Mouse (Mus musculus): ENCODE measurements around the gene Rnf186.
"Not testable (repeated sequence)": the region's sequence is repeated elsewhere in the genome, so short reads cannot be mapped to it uniquely, and the experiment has no call there.

The Rnf186 gene

DNA sequence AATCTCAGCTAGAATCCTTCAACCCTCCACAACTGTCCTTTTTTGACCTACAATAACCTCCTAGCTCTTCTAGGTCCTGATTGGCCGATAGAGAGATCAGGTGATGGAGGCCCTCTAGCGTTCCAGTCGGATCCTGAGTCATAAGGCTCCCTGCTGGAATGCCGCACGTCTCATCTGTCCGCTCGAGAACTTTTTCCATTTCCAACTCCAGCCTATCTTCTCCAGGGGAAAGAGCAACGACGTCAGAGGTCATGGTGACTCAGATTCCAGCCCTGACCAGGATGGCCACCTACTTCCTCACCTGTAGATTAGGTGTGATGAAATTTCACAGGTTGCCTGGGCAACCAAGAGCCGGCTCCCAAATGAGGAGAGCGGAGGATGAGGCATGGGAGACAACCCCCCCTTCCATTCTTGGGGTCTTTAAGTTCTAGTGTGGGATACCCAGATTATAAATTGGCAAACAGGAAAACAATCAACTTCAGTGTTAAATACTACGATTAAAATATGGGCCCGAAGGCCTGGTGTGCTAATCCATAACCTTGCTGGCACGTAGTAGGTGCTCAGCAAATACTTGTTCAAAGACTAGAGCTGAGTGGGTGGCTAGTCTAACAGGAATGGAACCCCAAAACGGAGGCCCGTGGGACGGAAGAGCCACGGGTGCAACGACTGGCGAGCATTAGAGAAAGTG, 5.4 kb downstream of the Rnf186 start:
- DNase-seq (ENCODE audit: low read depth, low spot score): peak; percentile 79

DNA sequence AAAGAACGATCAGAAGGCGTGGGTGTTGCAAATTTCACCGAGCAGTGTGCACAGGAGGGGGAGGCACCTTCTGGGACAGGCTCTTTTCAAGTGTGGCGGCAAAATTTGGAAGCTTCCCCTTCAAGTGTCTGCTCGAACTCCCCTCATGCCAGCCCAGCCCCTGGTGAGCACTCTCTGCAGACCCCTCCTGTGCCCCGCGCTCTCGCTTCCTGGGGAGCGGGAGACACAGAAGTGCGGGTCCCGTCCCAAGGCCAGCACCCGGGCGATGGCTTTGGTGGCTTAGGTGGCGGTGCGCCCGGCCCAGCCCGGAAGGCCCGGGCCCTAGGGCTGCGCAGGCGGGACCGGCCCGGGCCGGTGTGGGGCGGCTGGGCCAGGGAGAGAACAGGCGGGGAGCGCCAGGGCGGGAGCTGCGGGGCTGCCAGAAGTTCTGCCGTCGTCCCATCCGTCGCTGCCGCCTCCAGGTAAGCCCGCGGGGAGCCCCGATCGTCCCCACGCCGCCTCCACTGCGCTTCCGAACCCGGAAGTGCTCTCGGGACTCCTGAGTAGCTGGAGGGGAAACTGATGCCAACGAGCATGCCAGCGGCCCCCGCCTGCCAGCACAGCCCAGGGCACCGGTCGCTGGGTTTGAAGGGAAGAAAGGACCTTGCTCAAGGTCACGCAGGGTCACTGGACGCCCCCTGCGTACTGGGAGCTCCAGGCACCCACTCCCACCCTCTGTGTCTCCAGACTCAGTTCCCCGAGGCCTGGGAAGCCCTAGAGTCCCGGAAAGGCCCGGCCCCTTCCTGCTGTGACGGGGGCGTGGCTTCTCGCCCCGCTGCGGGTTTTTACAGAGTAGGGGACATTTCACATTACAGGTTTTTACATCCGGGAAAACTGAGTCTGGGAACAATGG, 6.2 kb downstream of the Rnf186 start, which contains the start of gene Tmco4:
TSS of gene Tmco4 (plus strand) at position 62 of the 892 bp plus-strand sequence.
- peak; percentile 77 for DNase-seq (ENCODE audit: low read depth, low spot score)

DNA sequence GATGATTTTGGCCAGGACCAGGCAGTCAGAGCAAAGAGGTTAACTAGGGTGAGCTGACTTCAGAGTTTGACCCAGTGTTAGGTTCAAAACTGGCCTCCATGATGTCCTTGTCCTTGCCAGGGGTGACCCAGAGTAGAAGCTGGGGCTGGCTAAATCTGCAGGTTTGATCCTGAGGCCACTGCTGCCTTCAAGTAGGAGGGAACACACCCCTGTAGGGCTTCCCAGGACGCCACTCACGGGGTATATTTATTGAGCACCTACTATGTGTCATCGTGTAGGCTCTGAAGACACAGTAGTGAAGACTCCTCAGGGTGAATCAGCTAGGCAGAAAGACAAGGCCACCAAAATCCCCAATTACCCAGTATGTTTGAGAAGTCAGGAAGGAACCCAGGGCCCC, 6.8 kb downstream of the Rnf186 start:
- DNase-seq (ENCODE audit: low read depth, low spot score): no peak

- not testable (repeated sequence) for DNase-seq (ENCODE audit: low read depth, low spot score)
Measured at GRCm38 (mm10) chr4:138974540-138974939, 7.6 kb downstream of the Rnf186 start.

- DNase-seq (ENCODE audit: low read depth, low spot score): no peak
Measured at GRCm38 (mm10) chr4:138975194-138975593, 8.3 kb downstream of the Rnf186 start.

- no peak for DNase-seq (ENCODE audit: low read depth, low spot score)
Measured at GRCm38 (mm10) chr4:138976046-138976445, 9.1 kb downstream of the Rnf186 start.

DNA sequence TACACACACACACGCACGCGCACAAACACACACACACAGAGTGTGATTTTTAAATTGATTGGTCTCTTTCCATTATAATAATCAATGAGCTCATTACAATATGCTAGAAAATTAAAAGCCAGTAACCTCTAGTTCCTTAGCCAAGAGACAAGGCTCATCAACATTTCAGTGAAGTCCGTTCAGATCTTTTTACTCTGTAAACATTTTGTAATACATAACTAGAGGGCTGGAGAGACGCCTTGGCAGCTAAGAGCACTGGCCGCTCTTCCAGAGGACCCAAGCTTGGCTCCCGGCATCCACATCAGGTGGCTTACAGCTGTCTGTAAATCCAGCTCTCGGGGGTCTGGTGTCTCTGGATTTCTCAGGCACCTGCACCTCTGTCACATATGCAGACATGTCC, 13.1 kb downstream of the Rnf186 start:
- no peak for DNase-seq (ENCODE audit: low read depth, low spot score)

- peak; percentile 81 for DNase-seq (ENCODE audit: low read depth, low spot score)
Measured at GRCm38 (mm10) chr4:138980771-138981420, 14.0 kb downstream of the Rnf186 start.

DNA sequence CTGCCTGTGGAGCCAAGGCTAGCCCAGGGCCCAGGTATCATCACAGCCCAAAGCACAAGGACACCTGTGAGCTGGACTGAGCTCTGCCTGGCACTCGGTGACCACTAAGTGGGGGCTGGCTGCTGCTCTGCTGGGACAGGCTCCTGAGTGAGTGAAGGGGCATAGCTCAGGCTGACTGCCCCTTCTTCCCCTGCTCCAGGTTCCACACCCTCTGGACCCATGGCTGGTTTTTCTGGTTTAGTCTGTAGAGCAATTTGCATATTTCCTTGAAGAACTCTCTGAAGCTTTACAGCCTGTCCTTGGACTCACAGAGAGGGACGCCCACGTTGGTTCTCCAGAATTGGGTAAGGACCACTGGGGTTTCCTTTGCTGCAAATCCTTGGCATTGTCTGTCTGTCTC, 16.5 kb downstream of the Rnf186 start:
- DNase-seq (ENCODE audit: low read depth, low spot score): no peak

DNA sequence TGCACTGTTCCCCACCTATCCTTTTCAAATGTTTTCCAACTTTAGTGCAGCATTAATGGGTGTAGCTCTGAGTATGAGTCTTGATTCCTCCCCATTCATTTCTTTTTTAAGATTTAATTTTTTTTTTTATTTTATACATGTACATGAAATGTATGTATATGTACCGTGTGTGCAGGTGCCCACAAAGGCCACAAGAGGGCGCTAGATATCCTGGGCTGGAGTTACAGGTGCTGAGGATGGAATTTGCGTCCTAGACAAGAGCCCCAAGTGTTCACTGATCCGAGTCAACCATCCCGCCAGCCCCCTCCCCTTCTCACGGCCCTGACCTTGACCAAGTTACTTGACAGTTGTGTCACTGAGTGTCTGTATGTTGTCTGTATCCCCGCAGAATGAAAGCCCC, 17.8 kb downstream of the Rnf186 start:
- peak; percentile 74 for DNase-seq (ENCODE audit: low read depth, low spot score)

GRCm38 (mm10) chr4:138986280-138986679, 19.4 kb downstream of the Rnf186 start:
- DNase-seq (ENCODE audit: low read depth, low spot score): no peak

DNA sequence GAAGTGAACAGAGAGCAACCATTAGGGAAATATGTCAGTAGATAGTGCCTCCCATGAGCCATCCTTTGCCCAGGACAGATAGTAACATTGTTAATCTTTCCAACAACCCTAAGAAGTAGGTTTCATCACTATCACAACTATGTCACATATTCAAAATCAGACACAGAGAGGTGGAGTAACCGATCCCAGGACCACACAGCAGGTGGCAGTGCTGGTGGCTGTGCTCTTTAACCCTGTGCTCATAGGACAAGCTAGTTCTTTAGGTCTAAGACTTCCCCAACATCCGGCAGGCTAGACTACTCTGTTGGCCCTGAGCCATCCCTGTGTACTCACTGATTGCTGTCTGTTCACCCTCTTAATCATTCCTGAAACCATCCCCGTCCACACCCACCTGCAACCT, 27.5 kb downstream of the Rnf186 start:
- no peak for DNase-seq (ENCODE audit: low read depth, low spot score)

- DNase-seq (ENCODE audit: low read depth, low spot score): peak; percentile 54
Measured at GRCm38 (mm10) chr4:138996410-138996809, 29.5 kb downstream of the Rnf186 start.

DNA sequence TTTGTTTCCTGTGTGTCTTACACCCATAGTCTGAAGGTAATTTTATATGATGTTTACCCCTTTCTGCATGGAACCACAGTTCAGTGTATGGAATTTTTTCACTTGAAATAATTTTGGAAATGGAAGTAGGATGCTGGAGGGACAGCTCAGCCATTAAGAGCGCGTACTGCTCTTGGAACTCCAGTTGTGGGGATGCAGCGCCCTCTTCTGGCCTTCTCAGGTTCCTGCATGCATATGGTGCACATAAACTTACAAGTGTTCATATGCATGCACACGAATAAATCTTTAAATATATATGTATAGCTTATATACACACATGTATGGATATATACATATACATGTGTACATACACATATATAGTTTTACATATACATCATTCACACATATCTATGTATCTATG, 30.2 kb downstream of the Rnf186 start:
- peak; percentile 50 for DNase-seq (ENCODE audit: low read depth, low spot score)

- no peak for DNase-seq (ENCODE audit: low read depth, low spot score)
Measured at GRCm38 (mm10) chr4:138998611-138999010, 31.7 kb downstream of the Rnf186 start.

DNA sequence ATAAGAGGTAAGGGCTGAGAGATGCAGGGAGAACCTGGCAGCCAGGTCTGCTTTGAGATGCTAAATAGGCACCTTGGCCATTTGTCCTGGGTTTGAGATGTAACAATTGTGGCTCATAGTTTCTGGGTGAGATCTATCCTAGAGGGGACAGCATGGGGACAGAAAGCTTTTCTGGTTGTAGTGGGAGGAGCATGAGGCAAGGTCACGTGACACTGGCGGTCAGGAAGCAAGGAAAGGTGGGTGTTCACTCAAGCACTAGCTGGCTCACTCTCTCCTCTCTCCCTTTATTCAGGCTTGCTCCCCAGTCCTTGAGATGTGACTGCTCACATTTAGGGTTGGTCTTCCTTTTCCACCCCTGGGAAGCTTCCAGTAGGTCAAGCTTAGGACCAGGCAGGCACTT, 34.1 kb downstream of the Rnf186 start:
- peak; percentile 74 for DNase-seq (ENCODE audit: low read depth, low spot score)

GRCm38 (mm10) chr4:139001433-139001832, 34.5 kb downstream of the Rnf186 start:
- peak; percentile 53 for DNase-seq (ENCODE audit: low read depth, low spot score)

- DNase-seq (ENCODE audit: low read depth, low spot score): no peak
Measured at GRCm38 (mm10) chr4:139004067-139004466, 37.2 kb downstream of the Rnf186 start.

DNA sequence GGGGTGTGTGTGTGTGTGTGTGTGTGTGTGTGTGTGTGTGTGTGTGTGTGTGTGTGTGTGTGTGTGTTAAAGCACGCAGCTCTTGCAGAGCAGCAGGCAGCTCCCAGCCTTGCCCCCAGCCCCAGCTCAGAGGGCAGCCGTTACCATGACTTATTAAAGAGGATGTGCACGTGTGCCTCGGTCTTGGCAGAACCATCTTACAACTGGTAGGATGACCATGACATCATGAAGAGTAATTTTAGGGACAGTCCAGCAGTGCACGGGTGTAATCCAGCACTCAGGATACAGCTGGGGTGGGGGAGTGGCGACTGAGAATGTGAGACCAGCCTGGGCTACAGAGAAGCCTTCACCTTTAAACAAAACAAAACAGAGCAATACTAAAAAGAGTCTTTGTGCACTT, 38.3 kb downstream of the Rnf186 start:
- DNase-seq (ENCODE audit: low read depth, low spot score): no peak

GRCm38 (mm10) chr4:139007353-139007752, 40.4 kb downstream of the Rnf186 start:
- DNase-seq (ENCODE audit: low read depth, low spot score): peak; percentile 22

DNA sequence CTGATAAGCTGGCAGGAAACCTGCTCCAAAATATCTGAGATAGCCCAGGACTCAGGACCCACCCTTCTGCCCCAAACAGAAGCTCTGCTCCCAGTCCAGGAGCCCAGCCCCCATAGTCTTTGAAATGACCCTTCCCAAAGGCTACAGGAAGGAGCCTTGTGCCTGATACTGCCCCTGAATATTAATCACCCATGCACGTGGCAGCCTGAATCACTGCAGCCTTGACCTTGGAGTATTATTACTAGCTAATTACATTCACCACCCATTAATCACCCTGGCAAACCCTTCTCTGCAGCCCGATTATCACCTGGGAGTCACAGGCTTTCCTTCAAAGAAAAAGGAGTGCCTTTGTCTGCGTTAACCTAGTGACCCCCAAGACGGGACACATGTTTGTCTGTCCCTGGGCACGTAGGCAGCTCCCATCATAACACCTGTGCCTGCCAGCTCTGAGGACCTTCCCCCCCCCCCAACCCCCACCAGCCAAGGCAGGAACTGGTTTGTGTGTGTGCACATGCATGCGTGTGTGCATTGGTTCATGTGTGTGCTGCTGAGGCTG, 41.1 kb downstream of the Rnf186 start:
- no peak for DNase-seq (ENCODE audit: low read depth, low spot score)

- DNase-seq (ENCODE audit: low read depth, low spot score): no peak
Measured at GRCm38 (mm10) chr4:139011201-139011702, 44.3 kb downstream of the Rnf186 start.

All from ES-CJ7 (cell line).